Mouse (Mus musculus) gastrocnemius, adult 8-10 months (tissue): ENCODE results near the gene Il16. TPM values are rescaled to one million over a fixed set of nuclear protein-coding genes. Genes with fewer than 3 reads are reported as not detected.
A peak's percentile ranks its signal among the peaks of the same experiment; 100 is the strongest.

ENCODE experiments used
- DNase-seq, 2 experiments: peaks; one replicate each; pipeline ENCODE4 v3.0.0; 2022; ENCODE audit warnings: low spot score in 2 of 2
- total RNA-seq, 4 experiments: library from RNA; stranded (reverse); gene quantifications; 2 replicates each; pipeline ENCODE4 v1.2.4; 2022

The Il16 gene
- total RNA-seq, 4 experiments from 2014 or later: 0.75 to 1.9 (median 1.5) TPM

- no peak for DNase-seq
Observed at GRCm38 (mm10) chr7:83615272-83615671, 130.3 kb downstream of the Il16 start.

- no peak for DNase-seq
Observed at GRCm38 (mm10) chr7:83611886-83612285, 133.6 kb downstream of the Il16 start.

GRCm38 (mm10) chr7:83609891-83610290 lies 135.6 kb downstream of the Il16 start:
- no peak for DNase-seq

GRCm38 (mm10) chr7:83606796-83607195 lies 138.7 kb downstream of the Il16 start:
- DNase-seq: no peak

GRCm38 (mm10) chr7:83604180-83604944 lies 141.2 kb downstream of the Il16 start:
- no peak for DNase-seq

- peak; percentile 18 to 30 for DNase-seq
Observed at GRCm38 (mm10) chr7:83599913-83600286, 145.6 kb downstream of the Il16 start.

GRCm38 (mm10) chr7:83598997-83599912 lies 146.3 kb downstream of the Il16 start:
- no peak for DNase-seq

GRCm38 (mm10) chr7:83597063-83597462 lies 148.5 kb downstream of the Il16 start:
- no peak for DNase-seq

GRCm38 (mm10) chr7:83594056-83594455 lies 151.5 kb downstream of the Il16 start:
- DNase-seq: no peak

Other genes with a start within 250 kb of the Il16 start
- not detected for gene Tmc3, start 160.8 kb downstream of the Il16 start, total RNA-seq
- 1 to 10 TPM; 1.7 to 3.7 (median 2.7) TPM for gene Stard5, start 113.8 kb downstream of the Il16 start, total RNA-seq
- gene Cfap161, start 49.2 kb upstream of the Il16 start, total RNA-seq: not detected
- gene Tlnrd1, start 138.6 kb upstream of the Il16 start, total RNA-seq: 1 to 10 TPM; 1.3 to 1.7 (median 1.6) TPM
- 10 to 100 TPM; 19.6 to 25.1 (median 21.2) TPM for gene Mesd, start 138.7 kb upstream of the Il16 start, total RNA-seq